Mouse (Mus musculus): ENCODE data around the gene Kcnk5. TPM values are rescaled to one million over a fixed set of nuclear protein-coding genes. Genes with fewer than 3 reads are reported as not detected.

The Kcnk5 gene
- total RNA-seq (2014; rRNA removed) (0.99 and 1.0 TPM in 2 replicates), polyA plus RNA-seq (2015; fragmentation: Nextera tagmentation; extraction: Ambion mirVana) (0.70 and 0.80 TPM in 2 replicates)

DNA sequence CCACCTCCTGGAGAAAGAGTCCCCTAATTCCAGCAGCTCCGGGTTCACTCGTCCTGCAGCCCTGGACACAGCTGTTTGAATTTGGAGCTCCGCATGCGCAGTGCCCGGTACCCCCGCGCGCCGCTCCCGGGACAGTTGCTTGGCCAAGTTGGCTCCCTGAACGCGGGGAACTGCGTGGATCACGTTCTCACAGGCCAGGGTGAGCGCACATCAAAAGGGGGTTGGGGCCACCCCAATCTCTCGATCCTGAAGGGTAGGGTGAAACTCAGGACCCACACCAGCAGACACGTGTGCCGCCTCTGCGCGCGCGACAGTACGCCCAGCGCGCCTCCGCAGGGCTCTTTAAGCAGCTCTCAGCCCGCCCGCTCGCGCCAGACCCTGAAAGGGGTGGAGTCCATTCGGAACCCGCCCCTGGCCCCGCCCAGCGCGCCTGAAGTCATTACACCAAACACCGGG is at the start of gene Kcnk5:
Gene Kcnk5 (minus strand): TSS at position 344 of the 456 bp plus-strand sequence.
- 0 out of 2 replicates have a peak, but pooled peaks cover 4% of the 10 kb centered on the region for H3K27me3 ChIP-seq (ENCODE audit: insufficient read depth, low read length)
- DNase-seq (ENCODE audit: low spot score) (peak; percentile 82), ATAC-seq (ENCODE audit: low FRiP score) (peak; percentile 88)
- TF ChIP-seq CTCF (IDR thresholded peaks at IDR 0.05): no peak
- H3K4me1 ChIP-seq (ENCODE audit: insufficient read depth, low read length): peaks cover 3% of the 10 kb centered on the region; the same call in 1 of the 2 replicates
- H3K36me3 ChIP-seq (ENCODE audit: insufficient read depth, low read length): no peaks in the 10 kb centered on the region
- peak within 1 kb of the TSS; percentile 93 for H3K4me2 ChIP-seq (ENCODE audit: low read depth, low read length, poor library complexity, severe bottlenecking)
- peak within 1 kb of the TSS; percentile 55 for H3K4me3 ChIP-seq (ENCODE audit: low read depth, low read length)
- H3K27ac ChIP-seq (ENCODE audit: low read depth, low read length): no peak within 1 kb of the TSS
- under 1% methylated on average over 36 of the region's 36 CpGs for WGBS
- no peaks in the 10 kb centered on the region for H3K9me3 ChIP-seq (ENCODE audit: low read length)
- H3K9ac ChIP-seq (replicated peaks; ENCODE audit: low read length, poor library complexity, severe bottlenecking): peak within 1 kb of the TSS; percentile 42; the same call in 1 of the 2 replicates

DNA sequence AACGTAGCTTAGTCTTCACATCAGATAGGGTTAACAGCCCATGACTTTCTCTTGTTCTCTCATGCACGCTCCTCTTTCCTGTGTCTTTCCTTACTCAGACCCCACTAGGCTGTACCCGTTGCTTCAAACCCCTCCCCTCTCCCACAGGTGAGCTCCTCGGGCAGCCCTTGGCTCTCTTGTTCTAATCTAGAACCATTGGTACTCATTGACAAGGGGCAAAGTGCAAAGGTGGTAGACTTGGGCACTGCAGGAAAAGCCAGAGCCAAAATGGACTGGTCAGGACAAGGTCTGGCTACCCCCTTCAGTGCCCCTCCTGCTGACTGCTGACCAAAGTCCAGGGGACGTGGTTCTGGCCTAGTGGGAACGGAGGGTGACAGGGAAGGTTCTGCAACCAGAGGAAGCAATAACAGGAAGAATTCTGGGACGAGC is 48.5 kb upstream of the Kcnk5 start:
- no peak for ATAC-seq (ENCODE audit: low FRiP score)
- no peak for DNase-seq (ENCODE audit: low spot score)
- WGBS: 79% methylated on average over 7 of the region's 7 CpGs
- no peaks in the 10 kb centered on the region for H3K9me3 ChIP-seq (ENCODE audit: low read length)
- H3K4me3 ChIP-seq (ENCODE audit: low read depth, low read length): no peak overlapping the region
- no peaks in the 10 kb centered on the region for H3K27me3 ChIP-seq (ENCODE audit: insufficient read depth, low read length)
- H3K36me3 ChIP-seq (ENCODE audit: insufficient read depth, low read length): no peaks in the 10 kb centered on the region
- H3K4me1 ChIP-seq (ENCODE audit: insufficient read depth, low read length): peaks cover 7% of the 10 kb centered on the region; the same call in 1 of the 2 replicates
- H3K27ac ChIP-seq (ENCODE audit: low read depth, low read length): no peak overlapping the region
- TF ChIP-seq CTCF (IDR thresholded peaks at IDR 0.05): no peak
- H3K9ac ChIP-seq (replicated peaks; ENCODE audit: low read length, poor library complexity, severe bottlenecking): no peak overlapping the region
- no peak overlapping the region for H3K4me2 ChIP-seq (ENCODE audit: low read depth, low read length, poor library complexity, severe bottlenecking)

DNA sequence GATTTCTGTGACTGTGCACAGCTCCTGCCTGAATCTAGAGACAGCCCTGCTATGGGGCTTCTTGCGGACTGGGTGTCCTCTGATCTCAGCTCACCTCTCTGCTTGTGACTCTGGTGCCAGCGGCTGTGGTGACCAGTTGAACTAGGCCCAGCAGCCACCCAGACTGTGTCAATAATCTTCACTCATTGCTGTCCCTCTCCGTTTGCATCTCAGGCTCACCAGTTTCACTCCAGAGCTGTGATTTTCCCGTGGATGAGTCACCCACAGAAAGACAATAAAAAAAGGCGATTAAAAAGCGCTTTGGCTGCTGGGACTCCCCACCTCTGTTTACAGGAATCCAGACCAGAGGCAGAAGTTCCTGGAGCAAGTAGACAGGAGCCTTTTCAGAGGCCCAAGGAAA is 47.8 kb upstream of the Kcnk5 start:
- Histone ChIP-seq H3K9me3 (ENCODE audit: low read length) (no peaks in the 10 kb centered on the region), H3K4me1 (ENCODE audit: insufficient read depth, low read length) (peaks cover 7% of the 10 kb centered on the region; the same call in 1 of the 2 replicates), H3K4me2 (ENCODE audit: low read depth, low read length, poor library complexity, severe bottlenecking) (no peak overlapping the region), H3K4me3 (ENCODE audit: low read depth, low read length) (no peak overlapping the region), H3K27me3 (ENCODE audit: insufficient read depth, low read length) (no peaks in the 10 kb centered on the region), H3K9ac (replicated peaks; ENCODE audit: low read length, poor library complexity, severe bottlenecking) (no peak overlapping the region), H3K36me3 (ENCODE audit: insufficient read depth, low read length) (no peaks in the 10 kb centered on the region), H3K27ac (ENCODE audit: low read depth, low read length) (no peak overlapping the region)
- no peak for DNase-seq (ENCODE audit: low spot score)
- ATAC-seq (ENCODE audit: low FRiP score): no peak
- WGBS: 75% methylated on average over 6 of the region's 6 CpGs
- no peak for TF ChIP-seq CTCF (IDR thresholded peaks at IDR 0.05)

DNA sequence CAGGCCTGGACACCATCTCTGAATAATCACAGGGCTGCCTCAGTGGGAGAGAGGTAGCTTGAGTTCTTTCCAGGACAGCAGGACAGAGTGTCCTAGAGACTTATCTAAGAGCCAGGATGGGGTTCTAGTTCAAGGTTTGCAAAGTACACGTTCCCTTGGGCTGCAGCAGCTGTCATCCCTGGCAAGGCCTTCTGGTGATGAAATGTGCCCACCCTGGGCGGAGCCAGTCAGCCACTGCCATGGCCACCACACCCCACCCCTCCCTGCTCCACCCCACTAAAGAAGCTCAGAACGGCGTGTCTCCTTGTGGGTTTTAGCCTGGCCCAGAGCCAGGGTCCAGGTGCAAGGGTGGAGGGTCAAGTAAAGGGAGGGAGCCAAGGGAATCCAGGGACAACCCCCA is 46.7 kb upstream of the Kcnk5 start:
- H3K36me3 ChIP-seq (ENCODE audit: insufficient read depth, low read length): no peaks in the 10 kb centered on the region
- 74% methylated on average over 4 of the region's 4 CpGs for WGBS
- no peak for TF ChIP-seq CTCF (IDR thresholded peaks at IDR 0.05)
- no peak for ATAC-seq (ENCODE audit: low FRiP score)
- H3K4me1 ChIP-seq (ENCODE audit: insufficient read depth, low read length): peaks cover 7% of the 10 kb centered on the region; the same call in 1 of the 2 replicates
- H3K4me3 ChIP-seq (ENCODE audit: low read depth, low read length): no peak overlapping the region
- H3K4me2 ChIP-seq (ENCODE audit: low read depth, low read length, poor library complexity, severe bottlenecking): no peak overlapping the region
- no peaks in the 10 kb centered on the region for H3K27me3 ChIP-seq (ENCODE audit: insufficient read depth, low read length)
- DNase-seq (ENCODE audit: low spot score): no peak
- H3K27ac ChIP-seq (ENCODE audit: low read depth, low read length): no peak overlapping the region
- no peaks in the 10 kb centered on the region for H3K9me3 ChIP-seq (ENCODE audit: low read length)
- no peak overlapping the region for H3K9ac ChIP-seq (replicated peaks; ENCODE audit: low read length, poor library complexity, severe bottlenecking)

DNA sequence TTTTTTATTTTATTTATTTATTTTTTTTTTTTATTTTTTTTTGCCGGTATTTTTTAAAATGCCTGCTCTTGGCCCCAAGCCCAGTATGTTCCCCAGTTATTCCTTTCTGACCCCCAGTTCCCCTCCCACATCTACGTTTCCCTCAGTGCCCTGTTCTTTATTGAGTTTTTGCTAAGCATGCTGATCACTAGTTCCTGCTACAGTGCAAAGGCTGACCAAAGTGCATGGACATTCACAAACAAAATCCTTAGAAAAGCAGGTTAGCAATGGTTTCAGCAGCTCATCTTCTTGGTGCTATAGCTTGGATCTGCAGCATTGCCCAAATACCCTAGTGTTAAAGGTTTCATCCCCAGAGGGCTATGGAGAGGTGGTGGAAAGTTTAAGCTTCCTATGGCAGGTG is 45.4 kb upstream of the Kcnk5 start:
- no peak for TF ChIP-seq CTCF (IDR thresholded peaks at IDR 0.05)
- Histone ChIP-seq H3K36me3 (ENCODE audit: insufficient read depth, low read length) (no peaks in the 10 kb centered on the region), H3K4me3 (ENCODE audit: low read depth, low read length) (no peak overlapping the region), H3K9ac (replicated peaks; ENCODE audit: low read length, poor library complexity, severe bottlenecking) (no peak overlapping the region), H3K4me1 (ENCODE audit: insufficient read depth, low read length) (peaks cover 7% of the 10 kb centered on the region; the same call in 1 of the 2 replicates), H3K4me2 (ENCODE audit: low read depth, low read length, poor library complexity, severe bottlenecking) (no peak overlapping the region), H3K27me3 (ENCODE audit: insufficient read depth, low read length) (no peaks in the 10 kb centered on the region), H3K27ac (ENCODE audit: low read depth, low read length) (no peak overlapping the region), H3K9me3 (ENCODE audit: low read length) (no peaks in the 10 kb centered on the region)
- DNase-seq (ENCODE audit: low spot score) (no peak), ATAC-seq (ENCODE audit: low FRiP score) (no peak)
- 49% methylated on average over 2 of the region's 2 CpGs for WGBS

DNA sequence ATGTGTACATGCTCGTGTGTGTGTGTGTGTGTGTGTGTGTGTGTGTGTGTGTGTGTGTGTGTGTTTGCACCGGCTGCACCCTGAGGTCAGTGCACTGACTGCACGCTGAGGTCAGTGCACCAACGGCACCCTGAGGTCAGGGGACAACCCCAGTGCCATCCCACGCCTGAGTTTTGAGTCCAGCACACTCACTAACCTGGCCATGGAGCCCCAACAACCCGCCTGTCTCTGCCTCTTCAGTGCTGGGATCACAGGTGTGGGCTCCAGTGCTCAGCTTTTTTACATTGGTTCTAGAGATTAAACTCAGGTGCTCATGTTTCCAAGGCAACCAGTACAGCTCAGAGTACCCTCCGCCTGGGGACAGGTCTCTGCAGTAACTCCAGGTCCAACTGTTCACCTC is 44.9 kb upstream of the Kcnk5 start:
- no peak overlapping the region for H3K4me2 ChIP-seq (ENCODE audit: low read depth, low read length, poor library complexity, severe bottlenecking)
- 44% methylated on average over 7 of the region's 7 CpGs for WGBS
- no peaks in the 10 kb centered on the region for H3K9me3 ChIP-seq (ENCODE audit: low read length)
- no peaks in the 10 kb centered on the region for H3K36me3 ChIP-seq (ENCODE audit: insufficient read depth, low read length)
- no peak overlapping the region for H3K4me3 ChIP-seq (ENCODE audit: low read depth, low read length)
- ATAC-seq (ENCODE audit: low FRiP score): 0 out of 2 replicates have a peak, but pooled peaks have one; percentile 7
- H3K27me3 ChIP-seq (ENCODE audit: insufficient read depth, low read length): no peaks in the 10 kb centered on the region
- DNase-seq (ENCODE audit: low spot score): peak; percentile 30
- peaks cover 7% of the 10 kb centered on the region; the same call in 1 of the 2 replicates for H3K4me1 ChIP-seq (ENCODE audit: insufficient read depth, low read length)
- H3K27ac ChIP-seq (ENCODE audit: low read depth, low read length): no peak overlapping the region
- TF ChIP-seq CTCF (IDR thresholded peaks at IDR 0.05): no peak
- H3K9ac ChIP-seq (replicated peaks; ENCODE audit: low read length, poor library complexity, severe bottlenecking): no peak overlapping the region
